Comparison of ENCODE assay signal across 1 mouse cellular context in the genomic region with DNA sequence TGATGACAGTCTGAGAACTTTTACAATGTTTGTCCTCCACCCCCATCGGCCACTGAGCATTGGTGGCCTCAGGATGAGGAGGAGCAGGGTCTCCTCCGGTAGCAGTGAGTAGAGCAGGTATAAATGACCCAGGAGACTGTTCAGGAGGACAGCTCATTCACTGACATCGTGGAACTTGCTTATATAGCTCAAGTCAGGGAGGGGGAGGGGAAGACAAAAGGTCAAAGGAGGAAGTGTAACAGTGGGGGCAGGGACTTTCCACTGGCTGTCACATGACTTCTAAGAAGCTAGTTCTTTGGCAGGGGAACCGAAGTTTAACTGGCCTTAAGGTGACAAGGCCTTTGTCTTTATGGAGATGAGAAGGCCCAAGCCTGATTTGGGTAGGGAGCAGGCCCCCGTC.
TF ChIP-seq lines count a peak whose summit lies in the region.

No protein-coding gene starts in this region.

TF ChIP-seq in MEL, 35 proteins besides CTCF, POLR2A, EP300 and RAD21 (continued from another document):
- TF ChIP-seq MEF2A (IDR thresholded peaks at IDR 0.05; ENCODE audit: extremely low read depth, insufficient replicate concordance, low read depth, low read length, poor library complexity, severe bottlenecking) (no peak), RCOR1 (IDR thresholded peaks at IDR 0.05; ENCODE audit: low read depth, low read length) (no peak), CHD1 (IDR thresholded peaks at IDR 0.05; ENCODE audit: low read depth, low read length) (no peak), TAL1 (IDR thresholded peaks at IDR 0.05; ENCODE audit: low read length) (no peak), MAFK (IDR thresholded peaks at IDR 0.05; ENCODE audit: borderline replicate concordance, low read depth, low read length) (no peak), USF2 (IDR thresholded peaks at IDR 0.05; ENCODE audit: borderline replicate concordance in 1 of 2, insufficient read depth in 1 of 2, low read depth in 1 of 2, low read length in 2 of 2) (peak in 1 of 2 experiments; percentile 65; a peak in 1 of 4 replicates), ZKSCAN1 (IDR thresholded peaks at IDR 0.05; ENCODE audit: low read depth, low read length) (no peak), ELF1 (IDR thresholded peaks at IDR 0.05; ENCODE audit: low read depth, low read length) (peak; percentile 78; the same call in 1 of the 2 replicates), MYB (IDR thresholded peaks at IDR 0.05; ENCODE audit: low read depth, low read length) (no peak), SIN3A (IDR thresholded peaks at IDR 0.05; ENCODE audit: low read length) (peak; percentile 33; the same call in 1 of the 2 replicates), NRF1 (IDR thresholded peaks at IDR 0.05; ENCODE audit: insufficient read depth, low read depth, low read length, poor library complexity, severe bottlenecking) (no peak), E2F4 (IDR thresholded peaks at IDR 0.05; ENCODE audit: borderline replicate concordance, low read depth, low read length) (no peak), GABPA (IDR thresholded peaks at IDR 0.05; ENCODE audit: low read depth, low read length) (no peak), NELFE (IDR thresholded peaks at IDR 0.05; ENCODE audit: low read depth, low read length) (no peak; the same call in 1 of the 2 replicates), MYC (IDR thresholded peaks at IDR 0.05; ENCODE audit: low read depth, low read length) (no peak), USF1 (IDR thresholded peaks at IDR 0.05; ENCODE audit: low read depth, low read length) (peak; percentile 94), JUND (IDR thresholded peaks at IDR 0.05; ENCODE audit: low read depth, low read length) (no peak)
